Mouse (Mus musculus): ENCODE measurements at regions not wholly inside any gene's neighbourhood (a gene's known extent, or its start where the extent isn't known, plus 50 kb on each side); places are given as distances from the start of the nearest gene placed in this dataset.

DNA sequence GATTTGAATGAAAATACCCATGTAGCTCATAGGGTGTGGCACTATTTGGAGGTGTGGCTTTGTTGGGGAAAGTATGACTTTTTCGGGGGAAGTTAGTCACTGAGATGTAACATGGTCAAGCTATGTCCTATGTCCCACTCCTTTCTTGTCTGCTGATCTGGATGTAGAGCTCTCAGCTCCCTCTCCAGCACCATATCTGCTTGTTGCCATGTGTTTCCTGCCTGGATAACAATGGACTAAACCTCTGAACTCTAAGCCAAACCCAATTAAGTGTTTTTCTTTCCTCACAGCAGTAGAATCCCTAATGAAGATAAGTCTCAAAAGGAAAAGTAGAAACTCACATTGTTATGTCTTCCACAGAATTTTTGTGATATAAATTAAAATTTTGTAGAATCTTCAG, 290.9 kb upstream of the Lingo2 start:
- WGBS, result 63% methylated on average over 1 of the region's 1 CpGs
- no peak overlapping the region for H3K27ac ChIP-seq (replicated peaks in 1 of 2; ENCODE audit: control insufficient read depth in 1 of 2, insufficient read depth in 1 of 2, low read depth in 2 of 2, low read length in 2 of 2)
- H3K4me2 ChIP-seq (ENCODE audit: low read length), result no peak overlapping the region
- 0 out of 2 replicates have a peak, but pooled peaks have one; percentile 66 for ATAC-seq (ENCODE audit: insufficient number of reproducible peaks, insufficient read depth, low FRiP score, low read depth)
- H3K36me3 ChIP-seq (ENCODE audit: control insufficient read depth, insufficient read depth, low read length), result no peaks in the 10 kb centered on the region
- no peaks in the 10 kb centered on the region for H3K4me1 ChIP-seq (ENCODE audit: control insufficient read depth in 2 of 2, insufficient read depth in 2 of 2, low read length in 2 of 2)
- H3K9me3 ChIP-seq (ENCODE audit: control insufficient read depth, low read length), result no peaks in the 10 kb centered on the region
- no peaks in the 10 kb centered on the region for H3K27me3 ChIP-seq (ENCODE audit: control insufficient read depth, insufficient read depth, low read length)
- H3K4me3 ChIP-seq (ENCODE audit: control insufficient read depth in 1 of 2, insufficient read depth in 1 of 2, low read depth in 1 of 2, low read length in 2 of 2), result no peak overlapping the region
- H3K9ac ChIP-seq (ENCODE audit: low read length), result no peak overlapping the region
